Mouse (Mus musculus): ENCODE data around the gene Med29. TPM values are rescaled to one million over a fixed set of nuclear protein-coding genes. Genes with fewer than 3 reads are reported as not detected.

Gene Med29
- polyA plus RNA-seq, 1 experiment from 2014 or later = 45.4 TPM

DNA sequence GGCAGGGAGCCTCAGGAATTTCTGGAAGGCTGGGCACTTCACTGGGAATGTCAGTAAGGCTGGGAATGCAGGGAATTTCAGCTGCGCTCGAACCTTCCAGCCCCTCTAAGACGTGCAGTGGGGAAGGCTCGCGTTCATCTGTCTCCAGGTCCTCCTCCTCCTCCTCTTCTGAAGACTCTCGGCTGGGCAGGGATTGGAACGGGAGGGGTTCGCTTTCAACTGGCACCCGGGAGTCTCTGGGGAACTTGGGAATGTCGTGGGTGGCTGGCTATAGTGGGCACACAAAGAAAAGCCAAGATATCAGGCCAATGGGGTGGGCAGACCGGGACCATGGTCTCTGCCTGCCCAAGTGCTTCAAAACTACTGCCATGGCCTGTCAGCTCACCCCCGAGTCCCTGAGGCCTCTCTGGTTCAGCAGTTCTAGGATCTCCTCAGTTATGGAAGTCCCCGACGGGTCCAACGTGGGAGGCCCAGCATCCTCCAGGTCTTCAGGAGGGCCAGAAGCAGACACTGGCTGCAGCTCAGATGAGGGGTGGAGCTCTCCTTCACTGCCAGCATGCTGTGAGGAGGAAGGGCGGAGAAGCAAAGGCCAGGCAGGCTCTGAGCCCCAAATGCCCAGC, 30.0 kb downstream of the Med29 start:
- Histone ChIP-seq H3K27ac (no peak overlapping the region), H3K9ac (replicated peaks) (no peak overlapping the region), H3K27me3 (no peaks in the 10 kb centered on the region), H3K4me3 (replicated peaks) (no peak overlapping the region), H3K4me1 (replicated peaks) (peaks cover 15% of the 10 kb centered on the region), H3K9me3 (no peaks in the 10 kb centered on the region; the same call in none of the 2 replicates), H3K36me3 (peaks cover 89% of the 10 kb centered on the region), H3K4me2 (no peak overlapping the region)
- 92% methylated on average over 16 of the region's 16 CpGs for WGBS
- no peak for ATAC-seq (ENCODE audit: insufficient number of reproducible peaks, insufficient read depth, low FRiP score, low TSS enrichment, low read depth)

- Histone ChIP-seq H3K27ac (no peak overlapping the region), H3K4me1 (replicated peaks) (peaks cover 23% of the 10 kb centered on the region), H3K27me3 (no peaks in the 10 kb centered on the region), H3K9me3 (no peaks in the 10 kb centered on the region; the same call in none of the 2 replicates), H3K4me2 (no peak overlapping the region), H3K36me3 (peaks cover 82% of the 10 kb centered on the region), H3K9ac (replicated peaks) (no peak overlapping the region), H3K4me3 (replicated peaks) (no peak overlapping the region)
- no peak for ATAC-seq (ENCODE audit: insufficient number of reproducible peaks, insufficient read depth, low FRiP score, low TSS enrichment, low read depth)
- 98% methylated on average over 20 of the region's 20 CpGs for WGBS
Measured at GRCm38 (mm10) chr7:28361647-28362341, 30.7 kb downstream of the Med29 start.

GRCm38 (mm10) chr7:28360291-28360690, 32.2 kb downstream of the Med29 start:
- Histone ChIP-seq H3K27me3 (no peaks in the 10 kb centered on the region), H3K4me3 (replicated peaks) (no peak overlapping the region), H3K27ac (no peak overlapping the region), H3K36me3 (peaks cover 68% of the 10 kb centered on the region), H3K9ac (replicated peaks) (no peak overlapping the region), H3K4me2 (no peak overlapping the region), H3K4me1 (replicated peaks) (peaks cover 26% of the 10 kb centered on the region), H3K9me3 (no peaks in the 10 kb centered on the region; the same call in none of the 2 replicates)
- no peak for ATAC-seq (ENCODE audit: insufficient number of reproducible peaks, insufficient read depth, low FRiP score, low TSS enrichment, low read depth)
- WGBS = 88% methylated on average over 6 of the region's 6 CpGs

DNA sequence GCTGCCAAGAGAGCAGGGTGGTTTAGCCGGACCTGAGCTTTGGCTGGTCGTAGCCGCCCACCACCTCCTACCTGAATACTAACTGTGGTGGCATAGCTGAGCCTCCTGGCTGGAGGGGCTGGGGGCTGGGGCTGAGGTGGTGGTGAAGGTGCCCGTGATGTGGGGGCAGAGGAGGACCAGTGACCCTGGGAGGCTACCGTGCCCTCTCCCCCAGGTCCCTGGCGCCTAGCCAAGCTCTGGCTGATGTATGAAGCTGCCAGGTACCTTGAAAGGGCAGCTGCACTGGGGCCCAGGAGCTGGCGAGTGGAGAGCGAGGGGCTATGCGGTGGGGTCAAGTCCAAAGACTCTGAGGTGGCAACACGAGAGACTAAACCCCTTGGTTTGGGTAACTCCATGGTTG, 32.7 kb downstream of the Med29 start:
- Histone ChIP-seq H3K9me3 (no peaks in the 10 kb centered on the region; the same call in none of the 2 replicates), H3K27ac (no peak overlapping the region), H3K9ac (replicated peaks) (no peak overlapping the region), H3K4me3 (replicated peaks) (no peak overlapping the region), H3K4me1 (replicated peaks) (peaks cover 26% of the 10 kb centered on the region), H3K4me2 (no peak overlapping the region), H3K36me3 (peaks cover 68% of the 10 kb centered on the region), H3K27me3 (no peaks in the 10 kb centered on the region)
- 93% methylated on average over 10 of the region's 10 CpGs for WGBS
- no peak for ATAC-seq (ENCODE audit: insufficient number of reproducible peaks, insufficient read depth, low FRiP score, low TSS enrichment, low read depth)

GRCm38 (mm10) chr7:28358431-28358830, 34.1 kb downstream of the Med29 start:
- Histone ChIP-seq H3K4me2 (no peak overlapping the region), H3K36me3 (peaks cover 68% of the 10 kb centered on the region), H3K27me3 (no peaks in the 10 kb centered on the region), H3K9me3 (no peaks in the 10 kb centered on the region; the same call in none of the 2 replicates), H3K9ac (replicated peaks) (no peak overlapping the region), H3K4me1 (replicated peaks) (peaks cover 26% of the 10 kb centered on the region), H3K4me3 (replicated peaks) (no peak overlapping the region), H3K27ac (peak overlapping the region; percentile 81; the same call in 1 of the 2 replicates)
- no peak for ATAC-seq (ENCODE audit: insufficient number of reproducible peaks, insufficient read depth, low FRiP score, low TSS enrichment, low read depth)
- 63% methylated on average over 7 of the region's 7 CpGs for WGBS

GRCm38 (mm10) chr7:28357984-28358383, 34.5 kb downstream of the Med29 start:
- Histone ChIP-seq H3K36me3 (peaks cover 70% of the 10 kb centered on the region), H3K4me3 (replicated peaks) (no peak overlapping the region), H3K9me3 (no peaks in the 10 kb centered on the region; the same call in none of the 2 replicates), H3K4me1 (replicated peaks) (peaks cover 26% of the 10 kb centered on the region), H3K4me2 (no peak overlapping the region), H3K9ac (replicated peaks) (no peak overlapping the region), H3K27ac (peak overlapping the region; percentile 81), H3K27me3 (no peaks in the 10 kb centered on the region)
- ATAC-seq (ENCODE audit: insufficient number of reproducible peaks, insufficient read depth, low FRiP score, low TSS enrichment, low read depth) = no peak
- 7% methylated on average over 5 of the region's 5 CpGs for WGBS

DNA sequence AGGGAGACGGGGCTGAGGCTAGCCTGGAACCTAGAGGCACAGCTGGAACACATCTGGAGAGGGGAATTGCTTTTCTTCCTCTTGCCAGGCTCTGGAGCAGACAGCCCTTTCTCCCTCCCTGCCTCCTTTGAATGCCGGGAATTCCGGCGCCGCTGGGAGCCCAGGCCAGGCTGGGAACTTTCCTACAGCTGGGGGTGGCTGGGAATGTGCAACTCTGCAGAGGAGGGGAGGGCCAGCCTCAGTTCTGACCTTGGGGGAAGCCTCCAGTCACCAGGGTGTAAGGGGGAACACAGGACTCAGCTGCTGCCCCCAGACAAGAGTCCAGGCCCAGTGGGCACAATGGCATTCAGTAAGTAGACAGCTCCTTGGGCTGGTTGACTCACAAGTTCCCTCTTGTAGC, 35.5 kb downstream of the Med29 start:
- WGBS = 0% methylated on average over 5 of the region's 5 CpGs
- Histone ChIP-seq H3K9ac (replicated peaks) (peak overlapping the region; percentile 31; the same call in 1 of the 2 replicates), H3K36me3 (peaks cover 71% of the 10 kb centered on the region), H3K4me3 (replicated peaks) (no peak overlapping the region), H3K9me3 (no peaks in the 10 kb centered on the region; the same call in none of the 2 replicates), H3K4me1 (replicated peaks) (peaks cover 28% of the 10 kb centered on the region), H3K27me3 (no peaks in the 10 kb centered on the region), H3K27ac (peak overlapping the region; percentile 81), H3K4me2 (0 out of 2 replicates have a peak overlapping the region, but pooled peaks have one; percentile 0)
- ATAC-seq (ENCODE audit: insufficient number of reproducible peaks, insufficient read depth, low FRiP score, low TSS enrichment, low read depth) = peak; percentile 49

DNA sequence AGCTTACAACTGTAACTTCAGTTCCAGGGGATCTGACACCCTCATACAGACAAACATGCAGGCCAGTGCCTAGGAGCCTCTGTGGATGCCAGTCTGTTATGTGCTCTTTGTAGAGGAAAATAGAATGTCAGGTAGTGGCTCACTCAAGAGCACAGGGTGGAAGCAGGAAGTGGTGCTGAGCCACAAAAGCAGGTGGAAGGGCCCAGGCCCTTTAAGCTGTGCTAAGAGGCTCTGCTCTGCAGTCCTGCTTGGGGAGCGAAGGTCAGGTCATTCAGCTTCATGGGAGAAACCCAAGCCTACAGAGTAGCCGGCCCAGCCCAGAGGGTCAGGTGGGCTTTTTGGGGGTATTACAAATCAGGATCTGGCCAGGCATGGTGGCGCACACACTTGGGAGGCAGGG, 37.3 kb downstream of the Med29 start:
- no peak overlapping the region for H3K4me3 ChIP-seq (replicated peaks)
- no peak for ATAC-seq (ENCODE audit: insufficient number of reproducible peaks, insufficient read depth, low FRiP score, low TSS enrichment, low read depth)
- peaks cover 59% of the 10 kb centered on the region for H3K36me3 ChIP-seq
- peaks cover 34% of the 10 kb centered on the region for H3K4me1 ChIP-seq (replicated peaks)
- 80% methylated on average over 3 of the region's 3 CpGs for WGBS
- 0 out of 2 replicates have a peak overlapping the region, but pooled peaks have one; percentile 35 for H3K27ac ChIP-seq
- H3K9me3 ChIP-seq = no peaks in the 10 kb centered on the region
- no peaks in the 10 kb centered on the region for H3K27me3 ChIP-seq
- no peak overlapping the region for H3K4me2 ChIP-seq
- H3K9ac ChIP-seq (replicated peaks) = no peak overlapping the region

DNA sequence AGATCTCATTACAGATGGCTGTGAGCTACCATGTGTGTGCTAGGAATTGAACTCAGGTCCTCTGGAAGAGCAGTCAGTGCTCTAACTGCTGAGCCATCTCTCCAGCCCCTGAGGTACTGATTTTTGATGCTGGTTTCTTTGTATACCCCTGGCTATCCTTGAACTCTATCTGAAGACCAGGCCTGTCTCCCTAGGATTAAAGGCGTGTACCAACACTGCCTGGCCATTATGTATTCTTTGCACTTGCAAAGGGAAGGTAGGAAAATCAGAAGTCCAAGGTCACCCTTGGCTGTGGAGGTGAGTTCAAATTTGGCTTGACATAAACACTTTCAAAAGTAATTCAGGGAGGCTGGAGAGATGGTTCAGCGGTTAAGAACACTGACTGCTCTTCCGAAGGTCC, 37.9 kb downstream of the Med29 start:
- H3K36me3 ChIP-seq = peaks cover 53% of the 10 kb centered on the region
- H3K27me3 ChIP-seq = no peaks in the 10 kb centered on the region
- no peak overlapping the region for H3K9ac ChIP-seq (replicated peaks)
- no peaks in the 10 kb centered on the region for H3K9me3 ChIP-seq
- H3K4me2 ChIP-seq = no peak overlapping the region
- H3K4me3 ChIP-seq (replicated peaks) = no peak overlapping the region
- H3K4me1 ChIP-seq (replicated peaks) = peaks cover 39% of the 10 kb centered on the region
- WGBS = 93% methylated on average over 3 of the region's 3 CpGs
- ATAC-seq (ENCODE audit: insufficient number of reproducible peaks, insufficient read depth, low FRiP score, low TSS enrichment, low read depth) = no peak
- no peak overlapping the region for H3K27ac ChIP-seq

- 90% methylated on average over 3 of the region's 3 CpGs for WGBS
- Histone ChIP-seq H3K27ac (no peak overlapping the region), H3K9ac (replicated peaks) (no peak overlapping the region), H3K4me3 (replicated peaks) (no peak overlapping the region), H3K4me2 (no peak overlapping the region), H3K36me3 (peaks cover 48% of the 10 kb centered on the region), H3K4me1 (replicated peaks) (peaks cover 42% of the 10 kb centered on the region), H3K27me3 (no peaks in the 10 kb centered on the region), H3K9me3 (no peaks in the 10 kb centered on the region)
- ATAC-seq (ENCODE audit: insufficient number of reproducible peaks, insufficient read depth, low FRiP score, low TSS enrichment, low read depth) = no peak
Measured at GRCm38 (mm10) chr7:28354113-28354581, 38.4 kb downstream of the Med29 start.

- Histone ChIP-seq H3K27me3 (no peaks in the 10 kb centered on the region), H3K27ac (no peak overlapping the region), H3K4me2 (no peak overlapping the region), H3K4me1 (replicated peaks) (peaks cover 34% of the 10 kb centered on the region), H3K9me3 (no peaks in the 10 kb centered on the region), H3K9ac (replicated peaks) (no peak overlapping the region), H3K4me3 (replicated peaks) (no peak overlapping the region), H3K36me3 (peaks cover 40% of the 10 kb centered on the region)
- no peak for ATAC-seq (ENCODE audit: insufficient number of reproducible peaks, insufficient read depth, low FRiP score, low TSS enrichment, low read depth)
- WGBS = 97% methylated on average over 2 of the region's 2 CpGs
Measured at GRCm38 (mm10) chr7:28353267-28353666, 39.2 kb downstream of the Med29 start.
